Mouse (Mus musculus) lung, embryonic 14.5 days (tissue): ENCODE measurements at regions not wholly inside any gene's neighbourhood (a gene's known extent, or its start where the extent isn't known, plus 50 kb on each side); places are given as distances from the start of the nearest gene placed in this dataset.
"Not testable (repeated sequence)": the region's sequence is repeated elsewhere in the genome, so short reads cannot be mapped to it uniquely, and the experiment has no call there.

ENCODE experiments used
- ATAC-seq: fragments of 200-750 bp; cut with Nextera tagmentation; 2 replicates; pipeline ENCODE4 v1.8.0; 2017; ENCODE audit warnings: mild to moderate bottlenecking, moderate TSS enrichment, moderate library complexity; ENCODE audit not compliant: insufficient read depth
- DNase-seq: peaks from one replicate; pipeline ENCODE4 v3.0.0-alpha.2; 2015
- H3K27ac ChIP-seq: fragments of 300-500 bp; sonication (generic); 2 replicates; pipeline ENCODE4 v1.5.1; 2014; ENCODE audit warnings: low read depth, mild to moderate bottlenecking, moderate library complexity
- H3K27me3 ChIP-seq: fragments of 300-500 bp; sonication (generic); 2 replicates; pipeline ENCODE4 v1.6.1; 2014; ENCODE audit warnings: low read length, control low read depth; ENCODE audit not compliant: insufficient read depth
- H3K36me3 ChIP-seq: fragments of 300-500 bp; sonication (generic); 2 replicates; pipeline ENCODE4 v1.6.1; 2014; ENCODE audit warnings: control low read depth; ENCODE audit not compliant: insufficient read depth
- H3K4me1 ChIP-seq: fragments of 300-500 bp; sonication (generic); 2 replicates; pipeline ENCODE4 v1.6.1; 2014; ENCODE audit warnings: antibody characterized with exemption, control low read depth; ENCODE audit not compliant: insufficient read depth
- H3K4me2 ChIP-seq: fragments of 300-500 bp; sonication (generic); 2 replicates; pipeline ENCODE4 v1.6.1; 2014; ENCODE audit warnings: mild to moderate bottlenecking
- H3K4me3 ChIP-seq: fragments of 300-500 bp; sonication (generic); 2 replicates; pipeline ENCODE4 v1.5.1; 2014; ENCODE audit warnings: low read depth, low read length
- H3K9ac ChIP-seq: fragments of 300-500 bp; sonication (generic); 2 replicates; pipeline ENCODE4 v1.6.1; 2014
- H3K9me3 ChIP-seq: fragments of 300-500 bp; sonication (generic); 2 replicates; pipeline ENCODE4 v1.6.1; 2016; ENCODE audit warnings: low read depth, low read length, control low read depth
- CTCF ChIP-seq: IDR thresholded peaks from 2 replicates; pipeline ENCODE4 v1.5.1; 2016; ENCODE audit warnings: antibody characterized with exemption, low read depth
- WGBS: fragments of 180-500 bp; shearing (Covaris S2); extraction: QIAGEN DNeasy Blood & Tissue Kit; methylation state at CpG from one replicate; pipeline ENCODE4 v1.1.7; 2014; 5-methylcytosine and 5-hydroxymethylcytosine counted together

- WGBS, result 71% methylated on average over 7 of the region's 7 CpGs
- no peaks in the 10 kb centered on the region for H3K9me3 ChIP-seq
- no peak for TF ChIP-seq CTCF
- H3K36me3 ChIP-seq, result no peaks in the 10 kb centered on the region
- DNase-seq, result no peak
- no peaks in the 10 kb centered on the region for H3K4me1 ChIP-seq
- no peaks in the 10 kb centered on the region for H3K27me3 ChIP-seq
- no peak overlapping the region for H3K4me3 ChIP-seq
- no peak overlapping the region for H3K9ac ChIP-seq
- H3K27ac ChIP-seq, result no peak overlapping the region
- no peak overlapping the region for H3K4me2 ChIP-seq
- ATAC-seq, result no peak
Measured at GRCm38 (mm10) chr4:143055371-143055770, 157.4 kb downstream of the Prdm2 start.

- Histone ChIP-seq H3K27me3 (no peaks in the 10 kb centered on the region), H3K4me3 (no peak overlapping the region), H3K36me3 (no peaks in the 10 kb centered on the region), H3K9ac (no peak overlapping the region), H3K9me3 (no peaks in the 10 kb centered on the region), H3K4me1 (no peaks in the 10 kb centered on the region), H3K4me2 (no peak overlapping the region), H3K27ac (no peak overlapping the region)
- TF ChIP-seq CTCF, result no peak
- 85% methylated on average over 5 of the region's 5 CpGs for WGBS
- no peak for ATAC-seq
- no peak for DNase-seq
Measured at GRCm38 (mm10) chr4:143053029-143053428, 159.8 kb downstream of the Prdm2 start.

- DNase-seq (no peak), ATAC-seq (no peak)
- Histone ChIP-seq H3K9ac (no peak overlapping the region), H3K4me1 (no peaks in the 10 kb centered on the region), H3K27ac (no peak overlapping the region), H3K9me3 (no peaks in the 10 kb centered on the region), H3K4me3 (no peak overlapping the region), H3K4me2 (no peak overlapping the region), H3K27me3 (no peaks in the 10 kb centered on the region), H3K36me3 (no peaks in the 10 kb centered on the region)
- no peak for TF ChIP-seq CTCF
- WGBS, result 86% methylated on average over 1 of the region's 1 CpGs
Measured at GRCm38 (mm10) chr4:143051205-143051604, 161.6 kb downstream of the Prdm2 start.

- H3K4me1 ChIP-seq, result no peaks in the 10 kb centered on the region
- no peak overlapping the region for H3K4me2 ChIP-seq
- WGBS, result 25% methylated on average over 7 of the region's 7 CpGs
- no peaks in the 10 kb centered on the region for H3K36me3 ChIP-seq
- H3K4me3 ChIP-seq, result no peak overlapping the region
- H3K27me3 ChIP-seq, result no peaks in the 10 kb centered on the region
- no peak for ATAC-seq
- TF ChIP-seq CTCF, result no peak
- DNase-seq, result no peak
- no peak overlapping the region for H3K9ac ChIP-seq
- no peaks in the 10 kb centered on the region for H3K9me3 ChIP-seq
- no peak overlapping the region for H3K27ac ChIP-seq
Measured at GRCm38 (mm10) chr4:143045245-143045644, 167.6 kb downstream of the Prdm2 start.

- no peaks in the 10 kb centered on the region for H3K27me3 ChIP-seq
- DNase-seq, result no peak
- ATAC-seq, result no peak
- H3K4me3 ChIP-seq, result no peak overlapping the region
- H3K27ac ChIP-seq, result no peak overlapping the region
- TF ChIP-seq CTCF, result no peak
- H3K9ac ChIP-seq, result no peak overlapping the region
- H3K4me2 ChIP-seq, result no peak overlapping the region
- 52% methylated on average over 6 of the region's 6 CpGs for WGBS
- no peaks in the 10 kb centered on the region for H3K9me3 ChIP-seq
- no peaks in the 10 kb centered on the region for H3K4me1 ChIP-seq
- H3K36me3 ChIP-seq, result no peaks in the 10 kb centered on the region
Measured at GRCm38 (mm10) chr4:143042806-143043205, 170.0 kb downstream of the Prdm2 start.

GRCm38 (mm10) chr4:143038626-143039025, 174.2 kb downstream of the Prdm2 start:
- no peaks in the 10 kb centered on the region for H3K27me3 ChIP-seq
- H3K4me2 ChIP-seq, result no peak overlapping the region
- DNase-seq (no peak), ATAC-seq (no peak)
- 65% methylated on average over 9 of the region's 9 CpGs for WGBS
- no peak overlapping the region for H3K4me3 ChIP-seq
- no peak overlapping the region for H3K9ac ChIP-seq
- no peak overlapping the region for H3K27ac ChIP-seq
- H3K9me3 ChIP-seq, result no peaks in the 10 kb centered on the region
- H3K4me1 ChIP-seq, result no peaks in the 10 kb centered on the region
- no peak for TF ChIP-seq CTCF
- no peaks in the 10 kb centered on the region for H3K36me3 ChIP-seq

GRCm38 (mm10) chr4:143036704-143037103, 176.1 kb downstream of the Prdm2 start:
- Histone ChIP-seq H3K36me3 (no peaks in the 10 kb centered on the region), H3K4me3 (no peak overlapping the region), H3K9ac (no peak overlapping the region), H3K4me1 (no peaks in the 10 kb centered on the region), H3K9me3 (no peaks in the 10 kb centered on the region), H3K27ac (no peak overlapping the region), H3K27me3 (no peaks in the 10 kb centered on the region), H3K4me2 (no peak overlapping the region)
- TF ChIP-seq CTCF, result no peak
- ATAC-seq (no peak), DNase-seq (no peak)
- 59% methylated on average over 4 of the region's 4 CpGs for WGBS

GRCm38 (mm10) chr4:143035089-143035488, 177.7 kb downstream of the Prdm2 start:
- WGBS, result 67% methylated on average over 2 of the region's 2 CpGs
- H3K27me3 ChIP-seq, H3K9me3 ChIP-seq, ATAC-seq, H3K4me2 ChIP-seq, H3K27ac ChIP-seq, H3K4me1 ChIP-seq, H3K4me3 ChIP-seq, H3K36me3 ChIP-seq, DNase-seq, H3K9ac ChIP-seq: not testable (repeated sequence)

GRCm38 (mm10) chr4:143034324-143034723, 178.5 kb downstream of the Prdm2 start:
- H3K9me3 ChIP-seq, H3K9ac ChIP-seq, H3K4me3 ChIP-seq, DNase-seq, H3K36me3 ChIP-seq, H3K27me3 ChIP-seq, H3K4me1 ChIP-seq, ATAC-seq, H3K4me2 ChIP-seq, H3K27ac ChIP-seq: not testable (repeated sequence)
- 77% methylated on average over 2 of the region's 2 CpGs for WGBS
